Mouse (Mus musculus) adipose tissue, adult 10 weeks (tissue): ENCODE results near the gene Cipc. TPM values are rescaled to one million over a fixed set of nuclear protein-coding genes. Genes with fewer than 3 reads are reported as not detected.

Source experiments
- polyA plus RNA-seq: library from polyadenylated mRNA; stranded (reverse); fragments of 350-450 nt; fragmentation: Illumina TruSeq; extraction: RNeasy Lipid Tissue Mini Kit (QIAGEN cat#74804); gene quantifications from one replicate; pipeline ENCODE4 v1.2.3, GENCODE M21; 2014; ENCODE audit warnings: low read depth, low replicate concordance

The Cipc gene
- polyA plus RNA-seq: 27.1 TPM

DNA sequence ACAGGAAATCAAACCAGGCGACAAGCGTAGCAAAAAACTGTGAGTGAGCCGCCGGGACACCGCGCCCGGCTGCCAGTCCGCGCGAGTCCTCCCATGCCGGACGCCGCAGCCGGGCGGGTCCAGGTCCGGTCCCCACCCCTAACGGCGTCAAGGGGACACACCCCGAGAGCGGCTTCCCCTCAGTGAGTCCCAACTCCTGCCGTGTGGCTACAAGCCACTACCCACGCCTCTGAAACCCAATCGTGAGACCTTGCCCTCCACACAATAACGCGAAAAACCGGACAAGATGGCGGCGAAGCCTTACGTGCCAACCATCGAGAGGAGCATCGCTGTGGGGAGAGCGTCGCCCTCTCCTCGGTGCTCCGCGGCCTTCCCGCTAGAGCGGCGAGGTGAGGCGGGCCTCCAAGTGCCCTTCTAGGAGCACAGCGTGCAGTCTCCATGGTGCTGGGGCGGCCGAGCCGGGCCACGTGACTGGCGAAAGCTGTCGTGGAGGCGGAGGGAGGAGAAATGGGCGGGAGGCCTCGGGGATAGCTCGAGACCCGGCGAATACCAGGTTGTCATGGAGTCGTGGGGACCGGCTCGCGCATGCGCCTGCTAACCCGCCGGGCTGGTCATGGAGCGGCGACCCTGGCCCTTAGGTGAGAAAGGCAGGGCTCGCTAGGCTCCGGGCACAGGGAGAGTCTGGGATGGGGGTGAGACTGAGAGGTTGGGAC is at the start of gene Cipc:
Gene Cipc, plus strand, starts transcription at position 182 of the 713 bp plus-strand sequence.

GRCm38 (mm10) chr12:86989890-86990754 is 43.3 kb downstream of the Cipc start, which contains the start of gene Zdhhc22:
Zdhhc22 (minus strand) TSS chr12:86990430.

Other genes with a start within 250 kb of the Cipc start
- 7.9 TPM for gene Angel1, start 220.6 kb upstream of the Cipc start, polyA plus RNA-seq
- 4.0 TPM for gene Lrrc74a, start 212.7 kb upstream of the Cipc start, polyA plus RNA-seq
- gene Irf2bpl, start 62.2 kb upstream of the Cipc start, polyA plus RNA-seq: 29.4 TPM
- not detected for gene Zdhhc22, start 43.4 kb downstream of the Cipc start, polyA plus RNA-seq
- gene Tmem63c, start 74.3 kb downstream of the Cipc start, polyA plus RNA-seq: 0.27 TPM
- 0.50 TPM for gene Ngb, start 155.5 kb downstream of the Cipc start, polyA plus RNA-seq
- 496 TPM for gene Gstz1, start 200.1 kb downstream of the Cipc start, polyA plus RNA-seq
- 10.4 TPM for gene Pomt2, start 200.9 kb downstream of the Cipc start, polyA plus RNA-seq